Mouse (Mus musculus) hindbrain, embryonic 16.5 days (tissue): ENCODE measurements around the gene Cadps. TPM values are rescaled to one million over a fixed set of nuclear protein-coding genes. Genes with fewer than 3 reads are reported as not detected.
"Not testable (repeated sequence)": the region's sequence is repeated elsewhere in the genome, so short reads cannot be mapped to it uniquely, and the experiment has no call there.

Experiments
- ATAC-seq: fragments of 200-750 bp; cut with Nextera tagmentation; 2 replicates; pipeline ENCODE4 v1.8.0; 2017; ENCODE audit warnings: moderate TSS enrichment, moderate library complexity
- H3K27ac ChIP-seq: fragments of 300-500 bp; sonication (generic); 2 replicates; pipeline ENCODE4 v1.5.1; 2014; ENCODE audit warnings: low read depth, mild to moderate bottlenecking, control low read depth, low read length, moderate library complexity
- H3K27me3 ChIP-seq: fragments of 300-500 bp; sonication (generic); replicated peaks from 2 replicates; pipeline ENCODE4 v1.6.1; 2014; ENCODE audit warnings: low read length; ENCODE audit not compliant: control insufficient read depth, insufficient read depth
- H3K36me3 ChIP-seq: fragments of 300-500 bp; sonication (generic); 2 replicates; pipeline ENCODE4 v1.6.1; 2014; ENCODE audit warnings: mild to moderate bottlenecking, low read length, moderate library complexity, mixed read lengths; ENCODE audit not compliant: control insufficient read depth, insufficient read depth
- H3K4me1 ChIP-seq: fragments of 300-500 bp; sonication (generic); 2 replicates; pipeline ENCODE4 v1.6.1; 2014; ENCODE audit warnings: low read depth, low read length; ENCODE audit not compliant: control insufficient read depth, insufficient read depth
- H3K4me2 ChIP-seq: fragments of 300-500 bp; sonication (generic); 2 replicates; pipeline ENCODE4 v1.6.1; 2014; ENCODE audit warnings: mild to moderate bottlenecking, low read length, control low read depth, moderate library complexity
- H3K4me3 ChIP-seq: fragments of 300-500 bp; sonication (generic); 2 replicates; pipeline ENCODE4 v1.5.1; 2014; ENCODE audit warnings: mild to moderate bottlenecking, low read length, control low read depth, moderate library complexity
- H3K9ac ChIP-seq: fragments of 300-500 bp; sonication (generic); 2 replicates; pipeline ENCODE4 v1.6.1; 2014; ENCODE audit warnings: low read depth, mild to moderate bottlenecking, control low read depth, low read length, moderate library complexity
- H3K9me3 ChIP-seq: fragments of 300-500 bp; sonication (generic); 2 replicates; pipeline ENCODE4 v1.6.1; 2014; ENCODE audit warnings: mild to moderate bottlenecking, low read length, moderate library complexity; ENCODE audit not compliant: control insufficient read depth
- WGBS: fragments of 180-500 bp; shearing (Covaris S2); extraction: QIAGEN DNeasy Blood & Tissue Kit; methylation state at CpG from one replicate; pipeline ENCODE4 v1.1.7; 2014; 5-methylcytosine and 5-hydroxymethylcytosine counted together
- polyA plus RNA-seq: library from polyadenylated mRNA; unstranded; fragments of >200 nt; fragmentation: Nextera tagmentation; extraction: Ambion mirVana; gene quantifications from 2 replicates; pipeline ENCODE4 v1.2.1, GENCODE M21; 2015

Cadps gene
- polyA plus RNA-seq, 1 experiment from 2014 or later = 49.0 TPM

GRCm38 (mm10) chr14:12581657-12582056 is 241.2 kb downstream of the Cadps start:
- Histone ChIP-seq H3K9me3 (no peaks in the 10 kb centered on the region), H3K4me3 (no peak overlapping the region), H3K27ac (no peak overlapping the region), H3K4me1 (peaks cover 5% of the 10 kb centered on the region; the same call in 1 of the 2 replicates), H3K36me3 (no peaks in the 10 kb centered on the region), H3K9ac (no peak overlapping the region), H3K27me3 (no peaks in the 10 kb centered on the region), H3K4me2 (no peak overlapping the region)
- ATAC-seq = no peak
- WGBS = 60% methylated on average over 5 of the region's 5 CpGs

GRCm38 (mm10) chr14:12580786-12581185 is 242.1 kb downstream of the Cadps start:
- Histone ChIP-seq H3K9ac (0 out of 2 replicates have a peak overlapping the region, but pooled peaks have one; percentile 8), H3K36me3 (no peaks in the 10 kb centered on the region), H3K4me2 (no peak overlapping the region), H3K4me3 (no peak overlapping the region), H3K4me1 (peaks cover 5% of the 10 kb centered on the region; the same call in 1 of the 2 replicates), H3K9me3 (no peaks in the 10 kb centered on the region), H3K27ac (no peak overlapping the region), H3K27me3 (no peaks in the 10 kb centered on the region)
- no peak for ATAC-seq
- WGBS = 38% methylated on average over 7 of the region's 7 CpGs

GRCm38 (mm10) chr14:12578156-12578555 is 244.7 kb downstream of the Cadps start:
- Histone ChIP-seq H3K36me3 (no peaks in the 10 kb centered on the region), H3K9ac (no peak overlapping the region), H3K4me3 (no peak overlapping the region), H3K27ac (no peak overlapping the region), H3K4me2 (no peak overlapping the region), H3K9me3 (no peaks in the 10 kb centered on the region), H3K4me1 (peaks cover 5% of the 10 kb centered on the region; the same call in 1 of the 2 replicates), H3K27me3 (no peaks in the 10 kb centered on the region)
- ATAC-seq = no peak
- WGBS = 90% methylated on average over 1 of the region's 1 CpGs

GRCm38 (mm10) chr14:12577475-12578140 is 245.3 kb downstream of the Cadps start:
- WGBS = 71% methylated on average over 2 of the region's 2 CpGs
- no peak overlapping the region for H3K27ac ChIP-seq
- ATAC-seq = no peak
- no peaks in the 10 kb centered on the region for H3K27me3 ChIP-seq
- no peak overlapping the region for H3K9ac ChIP-seq
- no peaks in the 10 kb centered on the region for H3K9me3 ChIP-seq
- no peaks in the 10 kb centered on the region for H3K36me3 ChIP-seq
- no peak overlapping the region for H3K4me3 ChIP-seq
- H3K4me2 ChIP-seq = no peak overlapping the region
- peaks cover 5% of the 10 kb centered on the region; the same call in 1 of the 2 replicates for H3K4me1 ChIP-seq

GRCm38 (mm10) chr14:12575105-12575504 is 247.8 kb downstream of the Cadps start:
- Histone ChIP-seq H3K4me3 (no peak overlapping the region), H3K4me2 (no peak overlapping the region), H3K27me3 (no peaks in the 10 kb centered on the region), H3K36me3 (no peaks in the 10 kb centered on the region), H3K4me1 (no peaks in the 10 kb centered on the region), H3K9ac (no peak overlapping the region), H3K27ac (no peak overlapping the region), H3K9me3 (no peaks in the 10 kb centered on the region)
- ATAC-seq = peak; percentile 63
- 20% methylated on average over 3 of the region's 3 CpGs for WGBS

GRCm38 (mm10) chr14:12574336-12574735 is 248.5 kb downstream of the Cadps start:
- ATAC-seq = no peak
- H3K4me2 ChIP-seq = no peak overlapping the region
- H3K9me3 ChIP-seq = no peaks in the 10 kb centered on the region
- no peaks in the 10 kb centered on the region for H3K27me3 ChIP-seq
- 79% methylated on average over 4 of the region's 4 CpGs for WGBS
- no peaks in the 10 kb centered on the region for H3K36me3 ChIP-seq
- H3K27ac ChIP-seq = no peak overlapping the region
- H3K4me1 ChIP-seq = no peaks in the 10 kb centered on the region
- H3K9ac ChIP-seq = no peak overlapping the region
- no peak overlapping the region for H3K4me3 ChIP-seq

GRCm38 (mm10) chr14:12561730-12562129 is 261.1 kb downstream of the Cadps start:
- peaks cover 14% of the 10 kb centered on the region for H3K4me1 ChIP-seq
- H3K9ac ChIP-seq, H3K27ac ChIP-seq, H3K4me2 ChIP-seq, H3K27me3 ChIP-seq, ATAC-seq, H3K4me3 ChIP-seq, H3K36me3 ChIP-seq, H3K9me3 ChIP-seq: not testable (repeated sequence)

- ATAC-seq = peak; percentile 16
- H3K4me1 ChIP-seq = peaks cover 14% of the 10 kb centered on the region
- WGBS = 71% methylated on average over 1 of the region's 1 CpGs
These were observed 262.7 kb downstream of the Cadps start for GRCm38 (mm10) chr14:12560233-12560577.

GRCm38 (mm10) chr14:12559574-12560232 is 263.2 kb downstream of the Cadps start:
- Histone ChIP-seq H3K9me3 (no peaks in the 10 kb centered on the region), H3K36me3 (no peaks in the 10 kb centered on the region), H3K4me3 (no peak overlapping the region), H3K27me3 (no peaks in the 10 kb centered on the region), H3K4me1 (peaks cover 14% of the 10 kb centered on the region), H3K4me2 (no peak overlapping the region), H3K9ac (no peak overlapping the region), H3K27ac (peak overlapping the region; percentile 49)
- WGBS = 48% methylated on average over 3 of the region's 3 CpGs
- peak; percentile 69 for ATAC-seq

More at GRCm38 (mm10) chr14:12560233-12560577, 262.7 kb downstream of the Cadps start:
- no peaks in the 10 kb centered on the region for H3K36me3 ChIP-seq
- H3K4me3 ChIP-seq = no peak overlapping the region
- H3K27ac ChIP-seq = no peak overlapping the region
- no peaks in the 10 kb centered on the region for H3K27me3 ChIP-seq
- H3K9ac ChIP-seq = no peak overlapping the region
- H3K9me3 ChIP-seq = no peaks in the 10 kb centered on the region
- H3K4me2 ChIP-seq = no peak overlapping the region
